Mouse (Mus musculus): Measurements from ENCODE around the gene Kmo. TPM values are rescaled to one million over a fixed set of nuclear protein-coding genes. Genes with fewer than 3 reads are reported as not detected.

The Kmo gene
- polyA plus RNA-seq, 1 experiment, result 1.0 TPM

- no peak for DNase-seq (ENCODE audit: low read depth)
These were observed 11.6 kb downstream of the Kmo start for GRCm38 (mm10) chr1:175631721-175632221.

- no peak for DNase-seq (ENCODE audit: low read depth)
These were observed 12.3 kb downstream of the Kmo start for GRCm38 (mm10) chr1:175632470-175632869.

- DNase-seq (ENCODE audit: low read depth), result no peak
These were observed 17.5 kb downstream of the Kmo start for GRCm38 (mm10) chr1:175637677-175638076.

DNA sequence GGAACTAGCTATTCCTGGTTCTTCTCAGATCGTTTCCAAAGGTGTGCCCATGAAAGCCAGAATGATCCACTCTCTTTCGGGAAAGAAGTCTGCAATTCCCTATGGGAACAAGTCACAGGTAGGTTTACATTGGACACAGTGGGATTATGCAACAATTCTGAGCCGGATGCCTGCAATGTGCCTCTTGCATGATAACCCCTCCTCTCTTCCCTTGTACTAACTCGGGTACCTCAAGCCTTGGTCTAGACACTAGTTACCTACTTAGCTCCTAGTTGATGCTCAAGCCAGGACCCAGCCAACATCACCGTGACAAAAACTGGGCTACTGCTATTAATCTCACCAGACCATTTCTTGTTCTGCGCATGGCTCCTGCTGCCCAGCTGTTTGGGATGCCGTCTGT is 18.9 kb downstream of the Kmo start:
- DNase-seq (ENCODE audit: low read depth), result no peak

DNA sequence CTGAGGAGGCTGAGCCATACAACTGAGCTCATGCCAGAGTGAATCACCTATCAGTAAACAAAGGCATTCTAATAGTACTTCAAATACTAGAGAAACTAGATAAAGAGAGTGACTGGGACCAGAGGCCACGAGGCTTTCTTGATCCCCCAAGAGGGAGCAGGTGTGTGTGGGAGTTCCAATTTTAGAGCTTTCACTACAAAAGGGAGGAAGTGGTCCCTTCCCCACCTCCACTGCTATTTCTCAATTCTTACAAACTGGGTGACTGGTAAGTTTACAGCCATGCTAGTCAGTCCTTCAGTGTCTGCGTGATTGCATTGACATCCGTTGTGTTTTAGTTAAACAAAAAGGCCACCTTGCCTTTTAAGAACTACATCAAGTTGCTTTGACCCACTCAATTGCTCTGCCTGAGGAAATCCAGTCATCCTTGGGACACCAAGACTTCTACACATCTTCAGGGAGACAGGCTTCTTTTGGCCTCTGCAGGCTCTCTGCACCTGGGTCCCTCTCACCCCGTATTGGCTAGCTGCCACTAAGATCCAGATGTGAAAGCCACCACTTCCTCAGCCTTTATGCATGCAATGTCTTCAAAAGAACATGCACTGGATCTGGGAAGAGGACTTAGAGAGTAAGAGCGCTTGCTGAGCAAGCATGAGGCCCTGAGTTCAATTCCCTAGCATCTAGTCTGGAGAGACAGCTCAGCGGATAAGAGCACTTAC is 20.4 kb downstream of the Kmo start:
- no peak for DNase-seq (ENCODE audit: low read depth)

DNA sequence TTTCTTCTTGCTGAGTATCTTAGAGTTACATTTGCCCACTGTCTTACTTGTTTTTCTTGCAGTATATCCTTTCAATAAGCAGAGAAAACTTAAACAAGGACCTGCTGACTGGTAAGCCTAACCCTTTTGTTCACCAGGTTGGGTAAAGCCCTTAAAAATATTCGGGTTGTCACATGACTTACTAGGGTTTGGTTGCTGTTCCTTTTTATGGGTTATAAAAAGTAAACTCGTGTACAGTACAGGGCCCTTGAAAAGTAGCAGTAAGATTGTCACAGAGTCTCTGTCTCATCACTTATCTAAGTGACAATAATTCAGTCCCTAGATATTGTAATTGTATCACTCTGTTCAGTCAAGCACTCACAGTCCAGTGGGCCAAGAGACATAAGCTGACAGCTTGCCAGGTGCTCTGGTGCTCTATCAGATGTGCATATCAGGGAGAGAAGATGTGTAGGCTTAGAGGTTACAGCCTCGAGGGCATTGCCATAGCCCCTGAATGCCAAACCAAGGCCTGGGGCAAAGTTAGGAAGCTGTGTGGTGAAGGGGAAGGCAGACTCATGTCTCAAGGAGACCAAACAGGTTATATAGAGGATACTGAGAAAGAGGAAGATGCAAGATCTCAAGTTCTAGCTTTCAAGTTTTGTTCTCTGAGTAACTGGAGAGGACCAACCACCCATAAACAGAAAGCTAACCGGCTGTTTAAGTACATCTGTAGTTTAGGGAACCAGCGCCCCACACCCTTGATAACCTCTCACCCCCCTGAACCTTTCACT is 23.5 kb downstream of the Kmo start:
- DNase-seq (ENCODE audit: low read depth), result no peak

DNA sequence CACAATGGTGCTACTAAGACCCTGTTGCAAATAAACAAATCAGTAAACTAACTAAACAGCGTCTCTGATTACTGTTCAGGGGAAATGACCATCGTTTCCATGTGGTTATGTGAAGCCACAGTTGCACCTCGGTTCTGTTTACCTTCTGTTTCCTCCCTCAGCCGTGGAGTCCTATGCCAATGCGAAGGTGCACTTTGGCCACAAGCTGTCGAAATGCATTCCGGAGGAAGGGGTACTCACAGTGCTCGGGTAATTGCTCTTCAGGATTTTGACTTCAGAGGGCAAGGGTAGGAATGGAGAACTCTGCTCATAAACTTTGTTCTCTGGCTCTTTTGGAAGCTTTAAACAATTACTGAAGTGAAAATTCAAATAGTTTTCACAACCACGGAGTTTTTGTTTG is 26.8 kb downstream of the Kmo start:
- DNase-seq (ENCODE audit: low read depth), result no peak

DNA sequence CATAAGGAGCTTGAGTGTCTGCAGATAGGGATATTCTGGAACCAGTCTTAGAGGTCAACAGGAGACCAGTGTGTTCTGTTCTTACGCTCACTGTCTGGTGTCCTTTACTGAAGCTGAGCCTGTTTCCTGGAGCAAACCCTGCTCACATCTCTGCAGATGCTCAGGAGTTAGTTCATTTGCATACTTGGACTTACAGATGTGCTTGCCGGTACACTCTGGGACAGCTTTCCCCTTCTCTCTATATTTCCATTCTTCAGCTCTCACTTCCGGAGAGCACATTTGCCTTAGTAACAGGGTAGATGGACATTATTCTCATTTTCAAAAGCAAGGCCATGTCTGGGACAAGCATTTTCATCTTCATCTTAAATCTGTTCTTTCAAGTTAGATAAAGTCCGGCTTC is 28.4 kb downstream of the Kmo start:
- DNase-seq (ENCODE audit: low read depth), result no peak

GRCm38 (mm10) chr1:175659900-175660299 is 39.7 kb downstream of the Kmo start:
- no peak for DNase-seq (ENCODE audit: low read depth)

DNA sequence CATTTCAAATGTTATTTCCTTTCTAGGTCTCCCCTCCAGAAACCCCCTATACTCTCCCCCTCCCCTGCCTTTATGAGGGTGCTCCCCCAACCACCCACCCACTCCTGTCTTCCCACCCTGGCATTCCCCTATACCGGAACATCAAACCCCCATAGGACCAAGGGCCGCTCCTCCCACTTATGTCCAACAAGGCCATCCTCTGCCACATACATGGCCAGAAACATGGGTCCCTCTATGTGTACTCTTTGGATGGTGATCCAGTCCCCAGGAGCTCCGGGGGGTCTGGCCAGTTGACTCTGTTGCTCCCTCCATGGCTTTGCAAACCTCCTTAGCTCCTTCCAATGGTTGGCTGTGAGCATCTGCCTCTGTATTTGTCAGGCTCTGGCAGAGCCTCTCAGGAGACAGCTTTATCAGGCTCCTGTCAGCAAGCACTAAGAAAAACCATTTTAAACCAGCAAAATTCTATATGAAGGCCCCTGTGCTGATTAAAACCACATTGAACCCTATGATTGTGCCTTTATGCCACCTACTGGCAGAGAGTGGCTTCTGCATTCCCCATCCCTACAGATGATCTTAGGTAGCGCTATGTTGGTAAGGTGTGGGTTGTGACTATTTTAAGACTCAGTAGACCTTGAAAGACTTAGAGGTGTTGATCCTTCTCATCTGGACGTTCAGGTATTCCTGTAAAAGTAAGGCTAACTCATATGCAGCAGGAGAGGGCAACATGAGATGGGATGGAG is 48.7 kb downstream of the Kmo start:
- DNase-seq (ENCODE audit: low read depth), result no peak

DNA sequence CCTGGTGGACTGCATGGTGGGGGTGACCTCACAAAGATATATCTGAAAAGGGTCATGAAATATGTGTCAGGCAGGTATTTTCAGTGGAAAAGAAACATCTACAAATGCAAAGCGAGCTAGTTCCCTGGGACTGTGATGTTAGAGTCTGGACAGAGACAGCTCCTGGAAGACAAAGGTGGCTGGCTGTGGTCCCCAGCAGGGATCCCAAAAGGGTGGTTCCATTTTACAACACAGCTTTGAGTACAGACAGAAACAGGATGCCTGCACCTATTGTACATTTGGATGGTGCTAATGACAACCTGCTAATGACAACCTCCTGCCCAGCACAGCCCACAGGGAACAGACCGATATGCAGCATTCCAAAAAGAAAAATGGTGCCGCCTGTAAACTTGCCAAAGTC is 49.3 kb downstream of the Kmo start:
- DNase-seq (ENCODE audit: low read depth), result no peak

DNA sequence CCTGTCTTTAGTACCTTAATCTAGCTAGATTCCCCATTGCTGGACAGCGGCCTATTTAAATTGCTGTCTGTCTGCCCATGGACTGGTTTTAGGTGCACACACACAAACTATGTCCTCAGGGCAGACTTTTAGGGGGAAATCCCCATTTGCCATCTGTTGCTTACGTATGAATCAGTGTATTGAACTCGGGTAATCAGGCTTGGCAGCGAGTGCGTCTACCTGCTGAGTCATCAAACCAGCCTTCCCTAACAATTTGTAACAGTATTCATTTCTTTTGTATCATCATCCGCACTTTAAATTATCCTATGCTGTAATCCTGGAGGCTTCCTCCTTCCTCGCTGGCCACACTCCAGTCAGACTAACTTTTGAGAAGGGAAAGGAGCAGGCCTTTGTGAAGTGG is 49.9 kb downstream of the Kmo start:
- DNase-seq (ENCODE audit: low read depth), result no peak

DNA sequence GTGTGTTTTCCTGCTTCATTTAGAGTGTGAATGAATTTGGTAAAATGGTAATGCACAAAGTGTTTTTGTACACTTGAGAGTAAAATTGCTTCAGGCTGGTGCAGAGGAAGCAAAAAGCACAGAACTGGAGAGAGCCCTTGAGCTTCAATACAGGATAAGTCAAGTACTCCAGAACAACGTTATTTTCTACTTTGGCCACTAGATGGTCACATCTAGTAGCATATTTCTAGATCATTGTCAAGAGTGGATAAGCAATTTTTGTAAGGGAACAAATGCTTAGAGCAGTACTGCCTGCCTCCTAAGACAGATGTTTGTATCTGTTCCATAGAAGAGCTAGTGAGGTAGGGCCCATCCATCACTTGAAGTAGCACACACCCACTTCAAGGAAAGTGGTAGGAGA is 51.4 kb downstream of the Kmo start:
- no peak for DNase-seq (ENCODE audit: low read depth)

GRCm38 (mm10) chr1:175673563-175674325 is 53.6 kb downstream of the Kmo start:
- no peak for DNase-seq (ENCODE audit: low read depth)

GRCm38 (mm10) chr1:175675116-175675515 is 54.9 kb downstream of the Kmo start:
- DNase-seq (ENCODE audit: low read depth), result no peak

DNA sequence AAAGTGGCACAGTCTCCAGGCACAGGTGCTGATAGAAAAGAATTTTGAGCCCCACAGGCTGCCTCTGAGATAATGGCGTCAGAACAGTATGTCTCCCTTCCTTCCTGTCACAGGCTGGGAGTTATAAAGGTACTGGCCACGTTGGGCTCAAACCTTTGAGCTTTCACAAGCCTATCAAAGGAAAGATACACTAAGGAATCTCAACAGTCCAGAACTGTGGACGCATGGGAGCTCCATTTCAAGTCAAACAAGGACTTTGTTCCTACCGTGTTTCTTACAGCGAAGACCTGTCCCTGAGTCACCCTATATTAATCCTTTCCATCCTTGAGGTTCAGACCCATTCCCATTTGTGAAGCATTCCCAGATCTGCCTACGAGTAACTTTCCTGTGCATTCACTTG is 57.3 kb downstream of the Kmo start:
- no peak for DNase-seq (ENCODE audit: low read depth)

GRCm38 (mm10) chr1:175680995-175681394 is 60.8 kb downstream of the Kmo start:
- no peak for DNase-seq (ENCODE audit: low read depth)

DNA sequence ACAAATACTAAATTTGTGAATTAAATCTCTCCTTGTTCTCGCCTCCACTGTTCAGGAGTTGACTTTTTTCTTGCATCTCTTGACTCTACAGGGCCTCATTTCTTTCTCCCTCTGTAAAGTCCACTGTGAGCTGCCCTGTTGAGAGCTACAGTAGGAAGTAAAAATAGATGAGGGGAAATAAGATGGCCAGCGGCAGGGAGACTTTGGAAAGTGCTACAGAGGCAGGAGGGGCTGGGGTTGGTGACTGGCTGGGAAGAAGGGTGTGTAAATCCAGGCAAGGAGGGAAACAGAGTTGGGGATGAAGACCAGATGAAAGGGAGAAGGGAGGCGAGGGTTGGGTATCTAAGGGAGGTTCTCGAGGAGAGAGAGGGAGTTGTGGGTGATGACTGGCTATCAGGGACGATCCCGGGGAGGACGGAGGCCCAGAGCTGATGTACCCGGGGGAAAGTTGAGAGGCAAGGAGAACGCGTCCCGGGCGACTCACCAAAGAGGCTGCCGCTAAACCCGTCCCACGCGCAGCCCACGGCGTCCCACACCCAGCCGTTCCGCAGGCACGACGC is 71.6 kb downstream of the Kmo start:
- no peak for DNase-seq (ENCODE audit: low read depth)

- DNase-seq (ENCODE audit: low read depth), result peak; percentile 89
These were observed 72.2 kb downstream of the Kmo start, which contains the start of the genes Opn3 and Chml for GRCm38 (mm10) chr1:175692246-175692996. Opn3 (minus strand) TSS chr1:175692776. Chml (minus strand) TSS chr1:175692901.

GRCm38 (mm10) chr1:175692997-175693361 is 72.8 kb downstream of the Kmo start:
- DNase-seq (ENCODE audit: low read depth), result no peak

All from gonadal fat pad, adult 2 months (tissue).